Mouse (Mus musculus) embryo, embryonic 11 days (tissue): ENCODE measurements around the gene Pmfbp1.
A peak's percentile ranks its signal among the peaks of the same experiment; 100 is the strongest.

Source experiments
- DNase-seq: peaks from one replicate; pipeline ENCODE4 v3.0.0-alpha.2; 2015

The Pmfbp1 gene

DNA sequence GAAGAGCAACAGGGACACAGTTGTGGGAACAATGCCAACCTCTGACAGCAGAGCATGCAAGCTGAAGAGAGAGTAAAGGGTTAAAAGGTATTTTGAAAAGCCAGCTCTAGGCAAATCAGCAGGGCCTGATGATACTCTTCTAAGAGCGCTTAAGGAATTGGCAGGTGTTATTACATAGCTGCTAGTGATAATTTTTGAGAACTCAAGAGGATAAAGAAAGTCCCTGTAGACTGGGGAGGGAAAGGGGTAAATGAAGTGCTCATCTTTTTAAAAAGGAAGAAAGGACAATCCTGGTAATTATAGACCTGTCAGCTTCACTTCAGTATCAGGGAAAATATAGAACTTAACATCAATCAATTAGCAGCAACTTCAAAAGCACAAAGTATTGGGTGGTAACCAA is 9.7 kb downstream of the Pmfbp1 start:
- DNase-seq = no peak

DNA sequence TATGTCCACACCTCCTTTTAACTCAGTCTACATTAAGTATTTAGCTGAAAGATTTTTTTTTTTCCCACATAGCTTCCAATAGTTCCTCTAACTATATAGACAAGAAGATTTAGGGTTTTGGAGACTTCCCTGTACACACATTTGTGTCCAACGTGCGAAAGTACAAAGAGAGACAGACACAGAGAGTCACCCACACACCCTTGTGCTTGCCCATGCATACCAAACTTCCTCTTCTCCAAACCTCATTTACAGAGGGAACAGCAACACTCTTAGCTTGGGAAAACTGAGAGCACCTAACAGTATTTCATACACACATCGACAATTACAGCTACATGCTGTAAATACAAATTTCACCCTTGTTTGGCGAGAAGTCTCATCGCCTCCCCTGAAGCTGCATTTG is 11.7 kb downstream of the Pmfbp1 start:
- no peak for DNase-seq

DNA sequence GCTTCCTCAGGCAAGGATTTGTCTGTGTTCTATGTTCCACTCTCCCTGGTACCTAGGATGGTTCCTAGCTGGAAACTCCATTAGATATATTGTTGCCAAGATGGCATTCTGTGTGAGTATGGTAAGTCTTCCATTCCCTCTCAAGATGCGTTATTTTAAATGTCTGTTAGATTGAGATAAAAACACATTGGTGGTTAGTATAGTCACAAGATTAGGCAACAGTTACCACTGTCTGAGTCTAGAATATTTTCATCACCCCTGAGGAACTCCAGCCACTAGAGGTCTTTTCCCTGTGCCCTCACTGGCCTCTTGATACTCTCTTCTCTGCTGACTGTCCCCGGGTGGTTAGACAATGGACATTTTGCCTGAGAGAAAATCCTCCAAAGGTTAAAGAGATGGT is 30.2 kb downstream of the Pmfbp1 start:
- DNase-seq = no peak

DNA sequence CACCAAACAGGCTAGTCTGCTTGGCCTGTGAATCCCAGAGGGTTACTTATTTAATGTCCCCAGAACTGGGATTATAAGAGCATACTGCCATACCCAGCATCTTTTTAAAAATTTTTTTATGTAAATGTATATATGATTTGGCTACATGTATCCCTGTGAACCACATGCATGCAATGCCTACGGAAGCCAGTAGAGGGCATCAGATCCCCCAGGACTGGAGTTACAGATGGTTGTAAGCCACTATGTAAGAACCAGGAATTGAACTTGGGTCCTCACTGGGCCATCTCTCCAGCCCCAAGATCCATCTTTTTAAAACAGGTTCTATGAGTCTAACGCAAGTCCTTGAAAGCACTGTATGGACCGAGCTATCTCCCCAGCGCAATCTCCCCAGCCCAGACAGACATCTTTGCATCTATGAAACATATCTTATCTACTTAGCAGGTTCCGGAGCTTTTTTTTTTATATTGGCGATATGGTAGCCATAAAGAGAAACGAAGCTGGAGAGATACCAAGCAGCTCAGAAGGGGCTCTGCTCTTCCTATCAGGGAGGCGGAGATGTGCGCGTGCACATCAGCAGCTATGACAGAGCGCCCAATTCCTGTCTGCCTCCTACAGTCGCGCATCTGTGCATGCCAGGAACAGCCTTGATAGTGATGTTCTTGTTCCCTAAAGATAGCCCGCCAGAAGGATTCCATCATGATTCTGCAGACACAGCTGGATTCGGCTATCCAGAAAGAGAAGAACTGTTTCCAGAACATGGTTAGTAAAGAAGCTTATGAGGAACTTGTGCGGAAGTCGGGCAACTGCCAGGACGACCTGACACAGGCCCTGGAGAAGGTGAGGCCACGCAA is 41.5 kb downstream of the Pmfbp1 start:
- DNase-seq = peak; percentile 30

DNA sequence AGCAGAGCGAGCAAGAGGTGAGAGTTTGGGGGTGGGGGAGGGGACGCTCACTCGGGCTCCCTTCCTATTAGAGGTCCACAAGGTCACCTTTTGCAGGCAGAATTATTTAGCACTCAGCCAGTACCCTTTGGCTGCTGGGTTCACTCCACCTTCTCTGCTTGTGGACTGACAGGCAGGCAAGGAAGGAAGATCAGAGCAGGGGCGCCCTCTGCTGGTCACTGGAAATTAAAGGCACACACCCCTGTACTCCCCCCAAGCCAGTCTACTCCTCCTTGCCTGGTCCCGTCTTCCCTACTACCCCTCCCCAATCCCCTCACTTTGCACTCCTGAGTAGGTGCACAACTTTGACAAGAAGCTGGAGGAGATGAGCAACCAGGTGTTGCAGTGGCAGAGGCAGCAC is 42.9 kb downstream of the Pmfbp1 start:
- DNase-seq = peak; percentile 84

DNA sequence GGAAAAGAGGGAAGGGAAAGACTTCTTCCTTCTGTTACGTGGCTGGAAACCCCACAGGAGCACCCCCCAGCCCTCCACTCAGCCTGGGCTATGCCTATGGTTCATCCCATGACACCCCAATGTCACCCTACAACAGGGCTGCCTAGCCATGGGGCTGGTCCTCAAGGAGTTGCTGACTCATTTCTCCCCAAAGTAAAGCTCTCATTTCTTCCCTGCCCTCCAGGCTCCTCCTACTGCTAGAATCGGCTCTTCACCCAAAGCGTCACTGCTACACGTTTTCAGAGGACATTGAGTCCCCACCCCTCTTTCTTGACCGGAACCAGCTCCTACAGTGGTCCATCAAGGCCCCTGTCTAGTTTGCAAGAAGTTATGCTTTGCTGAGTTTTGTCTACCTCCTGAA is 48.3 kb downstream of the Pmfbp1 start:
- no peak for DNase-seq

DNA sequence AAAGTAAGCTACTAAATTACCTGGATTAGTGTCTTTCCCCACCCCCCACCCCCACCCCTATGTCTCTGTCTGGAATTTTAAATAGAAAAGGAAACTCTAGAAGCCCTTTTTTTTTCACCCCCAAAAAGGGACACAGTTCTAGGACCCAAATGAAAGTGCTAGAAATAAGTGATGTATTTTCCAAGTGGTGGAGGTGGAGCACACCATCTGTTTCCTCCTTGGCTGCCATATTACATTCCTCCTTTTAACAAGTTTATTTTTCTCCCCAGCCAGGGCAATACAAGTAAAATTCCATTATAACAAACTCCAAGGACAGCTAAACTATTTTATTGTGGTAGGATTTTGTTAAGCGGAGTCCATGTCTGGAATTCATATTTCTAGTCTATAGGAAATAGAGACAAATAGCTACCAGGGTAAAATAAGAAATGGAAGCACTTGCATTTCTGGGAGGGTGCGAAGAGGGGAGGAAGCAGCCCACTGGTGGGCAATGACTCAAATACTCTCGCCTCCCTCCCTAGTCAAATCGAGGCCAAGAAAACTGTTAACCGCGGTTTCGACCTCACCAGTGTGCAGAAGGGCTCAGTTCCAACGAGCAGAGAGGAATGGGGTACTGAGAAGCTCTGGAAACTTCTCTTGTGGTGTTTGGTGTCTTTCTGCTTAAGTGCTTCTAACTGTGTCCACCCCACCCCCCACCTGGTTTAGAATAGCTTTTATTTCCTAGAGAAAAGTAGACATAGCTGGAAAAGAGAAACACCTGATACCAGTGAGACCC is 49.1 kb downstream of the Pmfbp1 start:
- DNase-seq = no peak

DNA sequence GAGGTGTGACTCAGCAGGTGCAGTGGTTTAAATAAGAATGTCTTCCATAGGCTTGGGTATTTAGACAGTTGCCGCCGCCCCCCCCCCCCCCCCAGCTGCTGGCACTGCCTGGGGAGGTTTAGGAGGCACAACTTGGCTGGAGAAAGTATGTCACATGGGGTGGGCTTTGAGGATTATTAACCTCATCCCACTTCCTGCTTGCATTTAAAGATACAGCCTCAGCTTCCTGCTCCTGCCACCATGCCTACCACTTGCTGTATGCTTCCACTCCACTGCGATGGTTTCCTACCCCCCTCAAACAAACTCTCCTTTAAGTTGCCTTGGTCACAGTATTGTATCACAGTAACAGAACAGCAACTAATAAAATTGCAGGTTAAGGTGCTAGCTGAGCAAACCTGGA is 50.2 kb downstream of the Pmfbp1 start:
- DNase-seq = no peak

DNA sequence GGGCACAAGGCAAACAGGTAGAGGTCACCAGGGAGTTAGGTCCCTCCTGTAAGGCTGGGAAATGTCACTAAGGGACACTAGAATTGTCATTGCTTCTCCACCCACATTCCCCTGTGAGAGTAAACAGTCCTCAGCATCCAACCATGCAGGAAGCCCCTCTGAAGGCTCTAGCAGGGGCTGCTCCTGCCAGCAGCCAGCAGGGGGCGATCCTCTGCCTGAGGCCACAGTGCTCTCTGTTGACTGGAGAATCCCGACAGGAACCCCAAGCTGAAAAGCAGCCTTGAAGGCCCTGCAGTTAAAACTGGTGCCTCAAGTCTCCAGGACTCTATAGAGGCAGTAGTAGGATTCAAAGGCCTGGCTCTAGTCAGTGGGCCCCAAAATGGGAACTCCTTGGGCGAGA is 57.8 kb downstream of the Pmfbp1 start:
- DNase-seq = peak; percentile 60

DNA sequence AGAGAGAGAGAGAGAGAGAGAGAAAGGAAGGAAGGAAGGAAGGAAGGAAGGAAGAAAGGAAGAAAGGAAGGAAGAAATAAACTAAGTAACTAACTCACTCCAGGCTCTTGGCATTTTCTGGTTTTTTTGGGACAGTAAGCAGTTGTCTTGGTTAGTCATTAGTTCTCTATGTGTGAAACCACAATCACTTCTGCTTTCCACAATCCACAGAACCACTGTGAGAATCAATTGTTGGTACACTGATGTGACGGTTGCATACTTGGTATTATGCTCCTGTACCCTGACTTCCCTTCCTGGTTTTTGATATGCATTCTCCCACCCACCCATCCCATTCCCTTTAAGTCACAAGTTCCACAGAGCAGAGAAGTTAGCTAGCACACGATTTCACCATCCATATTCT is 70.1 kb downstream of the Pmfbp1 start:
- no peak for DNase-seq

DNA sequence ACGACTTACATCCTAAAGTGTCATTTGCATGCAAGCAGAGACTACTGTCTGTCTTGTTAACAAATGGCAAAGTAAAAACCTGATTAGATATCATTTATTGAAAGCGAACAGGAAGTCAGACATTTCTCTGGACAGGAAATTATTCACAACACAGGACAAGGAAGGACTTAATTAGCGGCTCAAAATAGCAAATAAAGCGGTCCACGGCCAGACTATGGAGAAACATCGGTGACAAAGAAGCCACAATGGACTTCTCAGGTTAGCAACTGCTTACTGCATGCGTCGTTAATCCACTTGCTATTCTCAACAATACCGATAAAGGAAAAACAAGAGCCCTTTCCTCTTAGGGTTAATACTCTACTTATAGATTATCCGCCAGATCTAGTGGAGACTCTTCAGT is 70.9 kb downstream of the Pmfbp1 start:
- DNase-seq = no peak

DNA sequence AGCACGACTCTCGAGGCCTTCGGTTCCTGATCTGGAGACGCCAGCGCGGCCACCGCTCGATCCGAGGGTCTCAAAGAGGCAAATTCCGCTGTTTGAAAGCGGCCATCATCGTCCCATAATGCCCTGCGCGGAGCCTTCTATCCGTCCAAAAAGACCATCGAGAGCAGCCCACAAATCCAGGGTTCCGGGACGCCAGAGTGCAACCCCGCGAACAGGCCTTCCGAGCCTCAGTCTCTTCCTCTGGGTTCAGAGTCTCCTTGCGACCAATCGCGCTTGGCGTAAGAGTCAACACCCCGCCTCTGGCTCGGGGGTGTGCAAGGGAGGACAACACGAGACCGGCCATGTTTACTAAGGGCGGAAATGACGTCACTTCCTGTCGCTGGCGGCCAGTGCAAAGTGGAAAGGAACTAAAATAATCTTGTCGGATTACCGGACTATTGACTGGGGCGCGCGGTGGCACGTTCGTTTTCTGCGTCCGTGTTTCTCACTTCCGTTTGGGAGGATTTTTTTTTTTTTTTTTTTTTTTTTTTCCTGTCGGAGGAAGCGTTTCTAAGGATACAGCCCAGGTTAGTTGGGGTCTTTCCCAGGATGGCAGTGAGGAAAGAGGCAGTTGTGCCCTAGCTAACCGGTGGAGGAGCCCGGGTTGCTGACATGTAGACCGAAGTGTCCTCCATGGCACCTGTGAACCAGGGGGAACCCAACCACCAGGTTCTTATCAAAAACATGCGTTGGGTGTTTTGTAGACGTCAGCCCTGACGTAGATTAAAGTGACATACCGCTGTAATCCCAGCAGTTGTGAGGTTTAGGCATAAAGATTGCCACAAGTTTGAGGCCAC is 71.9 kb downstream of the Pmfbp1 start, which contains the start of the genes Dhx38 and Txnl4b:
TSS of gene Dhx38 (minus strand) at position 364 of the 836 bp plus-strand sequence.
TSS of gene Txnl4b (plus strand) at position 395 of the 836 bp plus-strand sequence.
- DNase-seq = peak; percentile 99

DNA sequence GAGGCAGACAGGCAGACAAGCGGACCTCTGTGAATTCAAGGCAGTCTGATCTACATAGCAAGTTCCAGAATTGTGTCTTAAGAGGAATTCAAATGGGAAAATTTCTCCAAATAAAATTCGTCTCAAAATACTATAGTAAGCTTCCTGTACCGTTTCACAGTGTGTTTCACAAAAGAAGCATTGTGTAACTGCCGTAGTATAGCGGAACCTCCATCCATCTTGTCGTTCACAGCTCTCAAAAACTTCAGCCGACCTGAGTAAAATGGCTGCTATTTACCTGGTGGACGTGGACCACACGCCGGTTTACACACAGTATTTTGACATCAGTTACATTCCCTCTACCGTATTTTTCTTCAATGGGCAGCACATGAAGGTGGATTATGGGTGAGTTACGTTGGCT is 77.3 kb downstream of the Pmfbp1 start:
- no peak for DNase-seq

DNA sequence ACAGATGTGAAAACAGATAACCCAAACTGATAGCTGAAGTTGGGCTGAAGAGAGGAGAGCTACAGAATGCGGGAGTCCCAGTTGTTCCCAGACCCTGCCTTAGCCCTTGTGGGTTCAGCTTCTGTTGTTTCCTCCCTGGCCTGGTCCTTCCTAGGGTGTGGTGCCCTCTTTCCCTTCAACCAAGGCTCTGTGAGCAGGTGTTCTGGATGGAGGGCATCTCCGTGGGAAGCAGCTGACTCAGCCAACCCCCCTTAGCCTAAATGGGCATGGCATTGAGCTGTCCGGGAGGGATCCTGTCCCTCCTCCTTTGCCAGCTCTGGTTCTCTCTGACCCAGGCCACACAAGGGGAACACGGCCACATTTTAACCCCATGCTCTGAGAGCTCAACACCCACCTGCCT is 82.5 kb downstream of the Pmfbp1 start:
- DNase-seq = no peak

DNA sequence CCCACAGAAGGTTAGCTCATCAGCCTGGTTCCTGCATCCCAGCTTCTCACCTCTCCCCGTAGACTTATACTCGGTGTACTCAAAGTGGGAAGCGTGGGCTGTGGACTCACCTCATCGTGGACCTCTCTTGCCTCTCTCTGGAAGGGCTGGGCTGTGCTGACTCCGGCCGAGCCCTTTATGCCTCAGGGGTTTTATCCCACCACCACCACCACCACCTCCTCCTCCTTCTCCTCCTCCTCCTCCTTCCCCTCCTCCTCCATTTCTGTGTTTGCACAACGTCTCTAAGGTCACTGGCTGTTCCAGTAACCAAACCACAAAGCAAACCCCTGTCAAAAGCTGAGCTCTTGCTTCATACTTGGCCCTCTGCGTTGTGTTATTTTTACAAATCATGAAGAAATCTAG is 85.1 kb downstream of the Pmfbp1 start, which contains the start of gene Hp:
TSS of gene Hp (minus strand) at position 273 of the 402 bp plus-strand sequence.
- no peak for DNase-seq

DNA sequence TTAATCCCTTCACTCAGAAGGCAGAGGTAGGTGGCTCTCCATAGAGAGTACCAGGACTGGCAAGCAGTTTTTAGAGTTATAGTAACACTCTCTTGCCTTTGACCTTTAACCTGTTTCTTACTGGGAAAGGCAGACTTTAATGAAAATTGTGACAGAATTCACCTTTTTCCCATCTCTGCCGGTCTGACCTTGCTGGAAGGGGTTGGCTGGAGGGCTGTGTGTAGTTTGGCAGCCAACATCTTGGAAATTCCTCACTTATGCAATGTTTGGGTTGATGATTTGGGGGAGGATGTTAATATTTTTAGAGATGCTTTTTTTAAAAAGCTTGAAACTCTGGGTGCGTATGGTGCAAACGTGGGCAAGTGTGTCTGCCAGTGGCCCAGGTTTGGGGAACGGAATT is 90.5 kb downstream of the Pmfbp1 start:
- DNase-seq = no peak

DNA sequence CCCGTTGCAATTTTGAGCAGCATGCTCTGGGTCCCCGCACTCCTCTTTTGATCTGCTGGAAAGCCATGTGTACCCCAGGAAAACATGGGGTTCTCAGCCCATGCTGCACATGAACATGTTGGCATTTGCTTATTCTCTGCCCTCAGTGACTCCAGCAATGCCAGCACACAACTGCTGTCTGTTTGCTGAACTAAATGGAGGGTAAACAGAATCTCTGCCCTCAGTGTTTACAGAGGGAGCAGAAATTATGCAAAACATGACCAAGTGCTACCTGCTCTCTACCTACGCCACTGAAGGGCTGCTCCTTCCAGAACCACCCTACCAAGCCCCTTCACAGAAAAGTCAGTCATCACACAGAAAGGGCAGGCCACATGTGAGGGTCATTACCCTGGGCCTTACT is 91.0 kb downstream of the Pmfbp1 start:
- DNase-seq = no peak

DNA sequence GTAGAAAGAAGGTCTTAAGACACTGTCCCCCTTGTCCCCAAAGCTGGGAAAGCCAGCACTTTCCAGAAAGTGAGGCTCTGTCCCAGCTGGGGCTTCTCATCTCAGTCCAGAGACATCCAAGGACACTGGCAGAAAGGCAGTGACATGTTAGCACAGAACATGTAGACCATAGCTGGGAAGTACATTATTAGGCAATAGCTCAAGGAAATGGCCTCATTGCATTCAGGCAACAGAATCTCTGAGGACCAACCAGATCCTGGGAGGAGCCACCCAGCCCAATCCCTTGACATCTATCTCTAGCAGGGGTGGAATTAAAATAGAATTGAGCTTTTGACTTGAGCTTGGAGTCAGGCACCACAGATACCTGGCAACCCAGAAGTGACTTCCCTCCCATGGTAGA is 91.8 kb downstream of the Pmfbp1 start:
- DNase-seq = no peak

DNA sequence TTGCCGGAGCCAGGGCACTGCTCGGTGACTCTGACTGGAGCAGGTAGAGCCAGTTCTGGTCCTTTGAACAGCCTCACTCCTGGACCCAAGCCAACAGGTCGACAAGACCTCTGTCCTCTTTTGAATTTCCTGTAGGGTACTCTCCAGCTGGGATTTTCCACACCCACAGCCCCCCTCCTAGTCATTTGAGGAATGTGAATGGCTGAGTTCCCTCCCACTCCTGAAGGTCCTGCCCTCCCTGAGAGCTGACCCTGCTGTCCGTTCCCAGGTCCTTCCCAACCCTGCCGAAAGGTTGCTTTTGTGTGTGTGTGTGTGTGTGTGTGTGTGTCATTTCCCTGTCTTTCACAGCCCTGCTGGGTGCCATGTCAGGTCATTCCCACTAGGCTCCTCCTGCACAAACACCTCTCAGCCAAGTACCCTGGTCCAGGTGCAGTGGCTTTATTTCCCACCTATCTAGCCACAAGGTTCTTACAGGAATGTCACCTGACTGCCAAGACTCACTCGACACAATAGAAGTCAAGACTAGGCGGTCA is 93.2 kb downstream of the Pmfbp1 start:
- no peak for DNase-seq

DNA sequence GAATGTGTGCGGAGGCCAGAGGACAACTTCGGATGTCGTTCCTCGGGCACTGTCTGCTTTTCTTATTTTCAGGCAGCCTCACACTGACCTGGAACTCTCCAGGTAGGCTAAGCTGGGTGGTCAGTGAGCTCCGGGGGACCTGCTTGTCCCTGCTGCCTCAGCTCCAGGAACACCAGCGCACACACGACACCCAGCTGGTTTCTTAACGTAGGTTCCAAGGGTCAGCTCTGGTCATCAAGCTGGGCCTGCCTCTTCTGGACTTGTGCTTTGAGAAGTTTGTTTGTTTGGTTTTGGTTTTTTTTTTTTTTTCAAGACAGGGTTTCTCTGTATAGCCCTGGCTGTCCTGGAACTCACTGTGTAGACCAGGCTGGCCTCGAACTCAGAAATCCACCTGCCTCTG is 97.1 kb downstream of the Pmfbp1 start:
- DNase-seq = no peak

DNA sequence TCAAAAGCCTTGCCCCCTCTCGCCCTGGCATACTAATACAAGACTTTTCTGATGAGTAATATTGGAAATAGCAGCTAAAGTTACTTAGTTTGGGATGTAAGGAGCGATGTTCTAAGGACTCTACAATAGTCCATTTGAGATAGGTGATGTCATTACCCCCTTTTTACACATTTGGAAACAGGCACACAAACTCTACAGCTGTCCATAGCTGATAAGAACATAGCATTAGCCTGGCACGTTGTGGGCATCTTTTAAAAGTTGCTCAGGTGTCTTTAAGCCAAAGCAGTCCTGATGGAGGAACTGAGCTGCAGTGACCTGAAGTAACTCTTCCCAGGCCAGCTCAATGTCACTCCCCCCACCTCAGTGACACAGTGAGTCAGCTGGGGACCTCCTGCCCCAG is 97.5 kb downstream of the Pmfbp1 start:
- DNase-seq = no peak

DNA sequence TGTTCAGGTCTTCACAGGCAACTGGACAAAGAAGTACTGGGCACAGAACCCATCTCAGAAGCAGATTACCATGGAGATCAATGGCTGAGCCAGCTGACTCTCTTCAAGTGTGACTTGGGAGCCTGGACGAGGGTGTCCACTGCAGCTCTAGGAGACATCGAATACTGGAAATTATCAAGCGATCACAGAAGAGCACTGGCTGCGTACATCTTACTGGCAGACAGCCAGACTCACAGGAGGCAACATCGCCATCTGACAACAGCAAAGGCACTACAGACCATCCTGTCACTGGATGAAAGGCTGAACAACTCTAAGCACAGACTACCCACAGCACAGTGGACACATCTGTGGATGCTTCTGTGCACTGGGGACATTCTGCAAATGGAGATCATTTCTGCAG is 98.3 kb downstream of the Pmfbp1 start:
- no peak for DNase-seq
